Mouse (Mus musculus): ENCODE data around the gene Wfdc16. TPM values are rescaled to one million over a fixed set of nuclear protein-coding genes. Genes with fewer than 3 reads are reported as not detected.
A peak's percentile ranks its signal among the peaks of the same experiment; 100 is the strongest.

The Wfdc16 gene
- total RNA-seq (2021) (not detected), polyA plus RNA-seq (2012; rRNA removed) (not detected in 2 replicates)
- long read RNA-seq, result 0 reads

DNA sequence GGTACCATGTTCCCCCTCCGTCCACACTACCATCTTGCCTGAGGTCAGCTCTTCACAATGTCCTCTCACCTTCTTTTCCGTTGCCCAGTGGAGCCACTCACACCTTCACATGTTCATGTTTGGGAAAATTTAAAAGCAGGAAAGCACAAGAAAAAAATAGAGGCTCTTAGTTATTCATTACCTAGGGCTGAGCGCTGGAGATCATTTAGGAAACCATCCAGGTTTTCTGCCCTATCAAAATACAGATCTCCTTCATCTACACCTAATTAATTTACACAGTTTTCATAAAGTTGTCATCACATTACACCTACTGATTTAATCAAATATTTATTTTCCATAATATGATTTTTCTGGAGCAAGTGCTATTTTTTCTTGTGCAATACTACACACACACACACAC lies at the start of gene Wfdc16:
TSS of gene Wfdc16 (minus strand) at position 101 of the 400 bp plus-strand sequence.
- no peak for DNase-seq

DNA sequence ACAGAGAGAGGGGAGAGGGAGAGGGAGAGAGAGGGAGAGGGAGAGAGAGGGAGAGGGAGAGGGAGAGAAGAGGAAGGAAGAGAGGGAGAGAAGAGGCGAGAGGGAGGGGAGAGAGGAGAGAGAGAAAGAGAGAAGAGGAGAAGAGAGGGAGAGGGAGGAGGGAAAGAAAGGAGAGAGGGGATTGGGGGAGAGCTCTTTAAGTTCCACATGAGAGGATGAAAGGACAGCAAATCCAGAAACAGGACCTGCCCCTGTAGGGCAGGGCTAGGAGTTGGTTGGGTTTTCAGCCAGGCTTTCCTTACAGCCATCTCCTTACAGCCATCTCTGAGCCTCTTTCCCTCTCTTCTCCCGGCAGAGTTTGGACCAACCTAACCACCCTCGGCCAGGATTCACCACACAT lies 46.2 kb upstream of the Wfdc16 start, which contains the start of gene Wfdc13:
TSS of gene Wfdc13 (plus strand) at position 301 of the 400 bp plus-strand sequence.
- DNase-seq, result no peak

DNA sequence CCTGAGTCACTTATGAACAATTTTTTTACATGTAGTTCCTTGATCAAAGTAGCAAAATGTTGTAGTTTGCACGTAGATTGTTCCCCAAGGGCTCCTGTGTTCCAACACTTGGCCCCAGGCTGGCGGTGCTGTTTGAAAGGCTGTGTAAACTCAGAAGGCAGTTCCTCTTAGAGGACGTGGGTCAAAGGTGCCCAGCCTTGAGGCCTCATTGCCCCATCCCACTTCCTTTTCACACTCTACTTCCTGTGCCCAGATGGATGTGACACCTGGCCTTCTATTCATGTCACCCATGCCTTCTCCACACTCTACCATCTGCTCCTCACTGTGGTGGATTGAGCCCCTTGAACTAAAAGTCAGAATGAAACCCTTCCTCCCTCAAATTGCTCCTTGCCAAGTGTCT lies 41.3 kb upstream of the Wfdc16 start:
- no peak for DNase-seq

DNA sequence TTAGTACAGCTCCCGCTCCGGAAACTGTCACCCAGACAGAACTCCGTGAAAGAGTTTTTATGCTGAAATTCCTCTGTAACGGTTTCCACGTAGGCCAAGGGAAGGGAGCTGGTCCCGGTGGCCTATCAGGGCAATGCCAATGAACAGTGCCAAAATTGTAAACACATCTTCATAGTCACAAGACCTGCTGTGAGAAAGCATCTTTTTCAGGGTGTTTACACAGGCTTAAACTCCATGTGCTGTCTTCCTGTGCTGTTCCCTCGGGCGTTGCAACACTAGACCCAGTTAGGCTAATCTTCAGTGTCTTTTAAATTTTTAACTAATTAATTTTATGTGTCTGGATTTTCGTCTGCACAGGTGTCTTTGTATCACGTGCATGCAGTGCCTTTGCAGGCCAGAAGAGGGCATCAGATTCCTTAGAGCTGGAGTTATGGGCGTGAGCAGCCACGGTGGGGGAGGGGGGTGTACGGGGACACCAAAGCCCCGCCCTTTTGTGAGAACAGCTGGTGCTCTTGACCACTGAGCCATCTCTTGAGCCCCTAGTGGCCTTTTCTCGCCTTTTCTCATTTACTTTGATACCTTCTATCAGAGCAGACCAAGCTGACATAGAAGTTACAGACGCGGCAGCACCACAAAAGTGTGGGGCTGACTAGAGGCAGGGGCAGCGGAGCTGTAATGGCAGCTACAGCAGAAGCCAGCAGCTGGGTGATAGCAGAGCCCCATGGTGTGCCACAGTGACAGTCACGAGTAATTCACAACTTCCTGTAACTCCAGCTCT lies 40.4 kb upstream of the Wfdc16 start:
- peak; percentile 63 for DNase-seq

DNA sequence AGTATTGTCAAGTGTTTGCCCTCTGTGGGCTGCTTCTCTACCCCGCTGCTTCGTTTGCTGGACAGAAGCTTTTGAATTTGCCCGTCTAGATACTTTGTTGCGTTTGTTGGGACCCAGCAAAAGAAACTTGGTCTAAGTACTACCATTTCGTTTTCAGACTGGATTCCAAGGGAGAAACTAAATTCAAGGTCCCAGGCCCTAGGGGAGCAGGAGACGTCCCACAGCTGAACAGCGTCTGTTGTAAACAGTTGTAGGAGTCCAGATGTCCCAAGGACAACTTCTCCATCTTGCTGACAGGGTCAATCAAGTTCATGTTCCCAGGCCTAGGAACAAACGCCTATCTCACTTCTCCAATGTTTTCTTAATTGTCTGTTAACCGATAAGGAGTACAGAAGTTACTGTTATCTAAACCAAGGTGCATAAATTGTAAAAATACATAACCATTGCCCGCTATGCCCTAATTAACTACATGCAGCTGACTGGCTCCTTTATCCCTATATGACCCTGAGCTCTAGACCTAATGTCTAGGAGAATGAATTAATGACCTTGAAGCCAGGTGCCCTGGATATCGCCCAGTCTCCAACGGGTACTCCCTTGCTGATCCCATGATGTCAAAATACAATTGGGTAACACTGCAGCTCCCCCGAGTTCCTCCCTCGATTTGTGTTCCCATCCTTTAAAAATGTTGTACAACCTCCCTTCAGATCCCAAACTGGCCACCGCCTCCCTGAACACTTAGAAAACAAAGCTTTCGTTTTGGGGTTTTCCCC lies 38.5 kb upstream of the Wfdc16 start:
- DNase-seq, result no peak

DNA sequence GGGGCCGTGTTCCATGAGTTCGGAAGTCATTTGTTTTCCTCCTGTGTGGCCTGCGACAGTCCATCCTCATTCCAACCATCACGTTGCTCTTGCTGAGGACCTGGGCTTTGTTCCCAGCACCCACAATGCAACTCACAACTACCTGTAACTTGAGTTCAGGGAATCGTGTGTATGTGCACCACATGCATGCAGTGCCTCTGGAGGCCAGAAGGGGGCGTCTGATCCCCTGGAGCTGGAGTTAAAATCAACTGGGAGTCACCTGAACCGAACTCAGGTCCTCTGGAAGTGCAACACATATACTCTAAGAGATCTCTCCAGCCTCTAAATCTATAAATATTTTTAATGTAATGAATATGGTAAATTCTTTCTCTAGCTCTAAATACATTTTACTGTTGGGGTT lies 37.5 kb upstream of the Wfdc16 start:
- DNase-seq, result no peak

DNA sequence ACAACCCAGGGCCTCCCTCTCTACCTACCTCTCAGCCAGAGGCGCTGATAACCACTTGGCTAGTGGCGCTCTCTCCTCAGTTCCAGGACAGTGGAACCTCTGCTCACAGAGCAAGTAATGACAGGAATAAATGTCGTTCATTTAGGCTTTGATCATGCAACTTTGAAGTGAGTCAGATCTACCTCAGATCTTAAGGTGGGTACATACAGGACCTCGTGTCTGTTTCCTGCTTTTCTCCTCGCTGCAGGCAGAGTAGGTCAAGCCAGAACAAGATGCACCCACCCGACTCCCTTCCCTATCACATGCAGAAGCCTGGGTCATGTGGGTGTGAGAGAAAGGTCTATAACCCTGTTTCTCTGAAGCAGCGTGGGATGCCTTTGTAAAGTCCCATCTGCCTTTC lies 35.4 kb upstream of the Wfdc16 start, which contains the start of gene Wfdc11:
TSS of gene Wfdc11 (minus strand) at position 101 of the 400 bp plus-strand sequence.
- DNase-seq, result no peak

DNA sequence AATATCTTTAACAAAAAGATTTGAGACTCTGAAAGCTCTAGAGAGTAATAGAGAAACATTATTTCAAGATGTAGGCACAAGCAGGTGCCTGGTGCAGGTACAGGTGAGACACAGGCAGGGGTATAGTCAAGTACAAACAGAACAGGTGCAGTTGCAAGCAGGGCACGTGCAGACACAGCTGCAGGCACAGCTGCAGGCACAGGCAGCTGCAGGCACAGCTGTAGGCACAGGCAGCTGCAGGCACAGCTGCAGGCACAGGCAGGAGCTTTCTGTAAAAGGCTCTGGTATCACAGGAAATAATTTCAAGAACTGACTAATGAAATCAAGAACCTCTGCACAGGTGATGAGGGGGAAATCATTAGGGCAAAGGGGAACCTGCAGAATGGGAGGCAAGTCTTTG lies 32.3 kb upstream of the Wfdc16 start:
- no peak for DNase-seq

DNA sequence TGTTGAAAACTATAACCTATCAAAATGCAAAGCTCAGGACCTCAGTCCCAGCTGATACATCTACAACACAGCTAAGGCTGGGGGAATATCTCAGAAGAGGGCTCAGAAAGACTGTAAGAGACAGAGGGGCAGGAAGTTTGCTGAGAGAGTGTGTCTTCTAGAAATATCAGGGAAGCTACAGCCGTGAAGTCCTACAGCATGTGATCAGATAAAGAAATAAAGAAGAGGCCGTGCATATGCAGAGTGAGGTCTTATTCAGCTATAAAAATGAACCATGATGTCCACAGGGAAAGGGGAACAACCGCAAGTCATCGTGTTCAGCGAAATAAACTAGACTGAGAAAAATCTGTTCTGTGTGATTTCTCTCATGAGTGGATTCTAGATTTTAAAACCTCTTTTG lies 31.7 kb upstream of the Wfdc16 start:
- DNase-seq, result no peak

DNA sequence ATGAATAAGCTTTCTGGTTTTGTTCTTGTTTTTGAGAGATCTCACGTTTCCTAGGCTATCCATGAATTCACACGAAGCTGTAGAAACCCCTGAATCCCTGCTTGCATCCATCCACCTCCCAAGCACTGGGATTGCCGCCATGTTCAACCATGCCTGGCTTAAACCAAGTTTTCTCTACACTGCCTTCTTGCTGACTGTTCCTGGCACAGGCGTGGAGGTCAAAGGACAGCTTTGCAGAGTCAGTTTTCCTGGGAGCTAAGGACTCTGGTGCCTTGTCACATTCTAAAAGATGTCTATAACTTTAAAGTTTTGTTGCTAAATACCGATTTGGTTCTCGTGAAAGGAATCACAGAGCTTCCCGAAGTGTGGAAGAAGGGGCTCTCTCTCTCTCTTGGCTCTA lies 26.3 kb upstream of the Wfdc16 start:
- no peak for DNase-seq

DNA sequence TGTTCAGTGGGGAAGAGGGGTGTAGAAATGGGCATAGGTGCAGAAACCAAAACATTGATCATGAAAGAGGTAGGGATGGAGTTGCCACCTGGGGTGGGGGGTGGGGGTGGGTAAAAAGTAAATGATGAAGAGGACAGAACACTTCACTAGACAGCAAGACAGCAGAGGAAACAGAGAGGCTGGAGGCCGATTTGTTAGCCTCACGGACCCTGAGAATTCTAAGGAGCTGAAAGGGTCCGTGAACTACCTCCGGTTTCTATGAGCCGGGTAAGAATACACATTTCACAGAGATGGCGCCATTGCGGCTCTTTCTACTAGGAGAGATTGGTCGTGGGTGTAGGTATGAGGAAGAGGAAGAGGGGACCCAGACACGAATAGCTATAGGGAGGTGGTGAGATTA lies 17.9 kb upstream of the Wfdc16 start, which contains the start of gene Wfdc9:
TSS of gene Wfdc9 (minus strand) at position 101 of the 400 bp plus-strand sequence.
- DNase-seq, result no peak

DNA sequence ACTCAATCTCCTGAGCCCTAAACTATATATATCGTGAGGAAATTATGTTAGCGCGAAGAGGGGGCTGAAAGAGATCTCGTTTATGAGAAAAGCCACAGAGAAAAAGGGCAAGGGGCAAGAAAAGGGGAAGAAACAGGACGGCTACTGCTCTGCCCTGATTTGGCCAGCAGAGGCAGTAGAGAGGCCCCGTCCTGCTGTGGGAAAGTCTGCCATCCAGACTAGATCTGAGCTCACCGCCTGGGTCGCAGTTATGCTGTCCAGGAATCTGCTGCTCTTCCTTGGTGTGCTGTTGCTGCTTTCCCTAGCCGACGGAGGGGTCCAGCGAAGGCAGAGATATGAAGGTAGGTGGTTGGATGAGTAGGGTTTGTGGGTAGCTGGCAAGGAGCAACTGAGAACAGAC lies 17.3 kb upstream of the Wfdc16 start, which contains the start of gene Wfdc10:
TSS of gene Wfdc10 (plus strand) at position 189 of the 400 bp plus-strand sequence.
- peak; percentile 38 for DNase-seq

DNA sequence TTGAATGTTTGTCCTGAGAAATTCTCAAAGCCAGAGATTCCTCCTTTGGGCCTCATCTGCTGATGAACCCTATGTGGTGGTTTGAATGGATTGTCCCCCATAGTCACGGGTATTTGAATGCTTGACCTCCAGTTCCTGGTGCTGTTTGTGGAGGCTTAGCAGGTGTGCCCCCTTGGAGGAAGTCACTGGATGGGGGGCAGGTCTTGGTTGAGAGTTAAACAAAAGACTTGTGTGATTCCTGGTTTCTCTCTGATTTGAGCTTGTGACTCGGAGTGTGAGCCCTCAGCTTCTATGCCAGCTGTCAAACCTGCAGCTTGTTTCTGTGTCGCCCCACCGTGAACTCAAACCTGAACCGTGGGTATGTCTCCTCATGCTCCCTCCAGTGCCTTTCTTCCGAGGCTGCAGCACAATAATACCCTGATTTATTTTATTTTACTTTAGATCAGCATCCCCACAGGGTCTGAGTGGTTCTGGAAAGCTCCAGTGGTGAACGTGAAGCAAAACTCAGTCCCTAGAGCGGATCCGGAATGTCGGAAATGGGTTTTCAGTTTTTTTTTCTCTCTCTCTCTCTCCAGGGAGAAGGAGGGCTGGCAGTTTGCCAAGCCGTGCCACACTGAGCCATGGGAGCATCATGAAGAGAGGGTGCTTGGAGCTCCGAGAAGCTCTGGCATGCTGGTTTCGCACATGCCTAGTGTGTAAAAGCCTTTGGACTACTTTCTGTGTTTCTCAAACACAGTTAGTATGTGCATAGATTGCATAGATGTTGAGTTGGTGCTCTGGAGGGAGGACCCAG lies 3.5 kb upstream of the Wfdc16 start:
- DNase-seq, result no peak

DNA sequence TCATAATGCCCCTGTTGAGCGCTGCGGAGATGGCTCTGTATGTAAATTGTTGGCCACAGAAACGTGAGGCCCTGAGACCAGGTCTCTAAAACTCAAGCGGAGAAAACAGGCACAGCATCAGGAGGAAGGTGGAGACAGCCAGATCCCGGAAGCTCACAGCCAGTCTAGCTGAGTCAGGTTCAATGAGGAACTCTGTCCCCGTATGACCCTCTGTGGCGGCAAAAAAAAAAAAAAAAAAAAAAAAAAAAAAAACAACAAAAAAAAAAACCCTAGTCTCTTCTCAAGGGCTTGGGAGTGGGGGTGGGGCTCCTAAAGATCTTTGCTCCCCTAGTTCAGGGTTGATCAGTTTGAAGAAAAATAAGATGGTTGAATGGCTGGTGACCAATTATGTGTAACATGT lies 2.5 kb upstream of the Wfdc16 start:
- no peak for DNase-seq

DNA sequence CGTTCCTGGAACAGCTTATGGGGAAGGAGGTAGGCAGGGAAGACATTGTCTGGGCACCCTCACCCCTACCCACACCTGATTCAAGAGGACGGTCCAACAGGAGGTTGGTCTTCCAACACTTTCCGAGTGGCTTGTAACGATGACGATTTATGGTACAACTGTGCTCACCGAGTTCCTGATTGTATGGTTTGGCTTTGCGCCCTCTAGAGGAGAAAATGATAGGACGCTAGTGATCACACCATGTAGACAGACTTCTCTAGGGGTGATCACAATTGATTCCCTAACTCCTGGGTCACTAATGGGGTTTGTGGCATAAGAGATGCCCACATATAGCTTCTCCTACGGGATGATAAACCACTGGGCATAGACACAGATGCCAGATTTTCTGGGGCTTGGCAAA lies 3.3 kb downstream of the Wfdc16 start:
- DNase-seq, result no peak

DNA sequence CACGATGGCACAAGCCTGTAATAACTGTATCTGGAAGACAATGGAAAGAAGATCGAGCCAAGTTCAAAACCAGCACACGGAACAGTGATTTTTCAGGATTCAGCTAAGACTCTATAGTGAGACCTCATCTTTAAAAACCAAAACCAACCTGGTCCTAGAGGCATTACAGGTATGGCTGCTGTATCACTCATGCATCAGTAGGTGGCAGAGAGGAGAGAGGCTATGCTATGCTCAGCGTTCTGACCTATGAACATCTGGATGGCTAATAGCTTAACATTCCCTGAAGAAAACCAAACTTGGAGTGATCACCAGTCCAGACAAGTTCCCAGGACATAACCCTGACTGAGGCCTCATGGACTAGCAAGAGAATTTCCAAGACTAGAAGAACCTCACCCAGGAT lies 16.8 kb downstream of the Wfdc16 start:
- DNase-seq, result no peak

DNA sequence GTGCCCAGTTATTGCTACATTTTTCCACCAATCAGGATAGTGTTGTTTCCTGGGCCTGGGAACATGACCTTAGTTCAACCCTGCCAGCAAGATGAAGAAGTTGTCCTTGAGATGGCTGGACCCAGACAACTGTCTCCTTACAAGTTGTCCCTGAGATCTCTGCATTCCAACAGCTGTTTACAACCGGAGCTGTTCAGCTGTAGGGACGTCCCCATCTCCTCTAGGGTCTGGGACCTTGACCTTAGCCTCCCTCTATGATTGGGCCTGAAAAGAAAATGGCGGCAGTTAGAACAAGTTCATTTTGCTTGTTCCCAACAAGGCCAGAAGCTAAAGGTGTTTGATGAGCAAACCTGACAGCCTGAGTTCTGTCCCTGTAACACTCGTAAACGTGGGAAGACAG lies 19.5 kb downstream of the Wfdc16 start:
- DNase-seq, result no peak

DNA sequence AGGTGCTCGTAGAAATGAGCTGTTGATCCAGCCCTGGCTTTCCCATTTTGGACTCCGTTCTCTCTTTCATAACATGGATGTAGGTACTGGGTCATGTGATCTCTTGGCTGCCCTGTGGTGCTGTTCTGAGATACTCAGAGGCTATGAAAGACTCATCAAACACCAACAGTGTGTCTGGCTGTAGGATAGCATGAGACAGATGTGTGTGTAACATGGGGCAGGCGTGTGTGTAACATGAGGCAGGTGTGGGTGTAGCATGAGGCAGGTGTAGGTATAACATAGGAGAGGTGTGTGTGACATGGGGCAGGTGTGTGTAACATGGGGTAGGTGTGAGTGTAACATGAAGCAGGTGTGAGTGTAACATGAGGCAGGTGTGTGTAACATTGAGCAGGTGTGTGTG lies 23.2 kb downstream of the Wfdc16 start:
- no peak for DNase-seq

DNA sequence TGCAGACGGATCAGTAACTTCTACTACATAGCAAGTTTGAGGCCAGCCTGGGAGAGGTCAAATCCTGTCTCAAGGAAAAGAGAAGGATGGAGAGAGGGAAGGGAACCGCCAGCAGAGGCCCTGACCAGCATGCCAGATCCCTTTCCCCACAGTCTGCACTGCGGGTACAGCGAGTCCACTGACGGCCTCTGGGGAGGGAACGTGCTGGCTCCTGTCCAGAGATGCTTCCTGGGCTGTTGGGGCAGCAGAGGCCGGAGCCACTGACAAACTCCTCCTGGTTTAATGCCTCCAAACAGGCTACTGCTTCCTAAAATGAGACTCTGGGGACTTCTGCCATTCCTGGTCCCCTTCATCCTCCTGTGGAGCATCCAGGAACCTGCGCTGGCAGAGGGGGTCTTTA lies 25.1 kb downstream of the Wfdc16 start, which contains the start of the genes Wfdc6b and Wfdc8:
TSS of gene Wfdc6b (plus strand) at position 52 of the 400 bp plus-strand sequence.
TSS of gene Wfdc8 (minus strand) at position 156 of the 400 bp plus-strand sequence.
- peak; percentile 38 for DNase-seq

DNA sequence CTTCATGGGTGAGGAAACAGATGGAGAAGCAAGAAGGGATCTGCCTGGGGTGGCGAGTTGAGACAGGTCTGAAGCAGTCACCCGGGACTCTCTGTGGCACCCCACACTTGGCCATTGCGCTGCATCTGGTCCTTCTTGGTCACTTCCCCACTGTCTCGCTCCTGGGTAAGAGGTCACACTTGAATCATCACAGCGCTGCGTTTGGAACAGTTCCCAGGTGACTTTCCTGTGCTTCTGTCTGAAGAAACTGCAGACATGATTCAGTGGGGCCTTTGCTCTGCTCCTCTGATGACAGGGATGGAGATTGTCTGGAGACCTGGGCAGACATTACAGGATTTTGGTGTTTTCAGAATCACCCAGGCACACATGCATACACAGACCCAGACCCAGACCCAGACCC lies 29.8 kb downstream of the Wfdc16 start:
- DNase-seq, result peak; percentile 68

DNA sequence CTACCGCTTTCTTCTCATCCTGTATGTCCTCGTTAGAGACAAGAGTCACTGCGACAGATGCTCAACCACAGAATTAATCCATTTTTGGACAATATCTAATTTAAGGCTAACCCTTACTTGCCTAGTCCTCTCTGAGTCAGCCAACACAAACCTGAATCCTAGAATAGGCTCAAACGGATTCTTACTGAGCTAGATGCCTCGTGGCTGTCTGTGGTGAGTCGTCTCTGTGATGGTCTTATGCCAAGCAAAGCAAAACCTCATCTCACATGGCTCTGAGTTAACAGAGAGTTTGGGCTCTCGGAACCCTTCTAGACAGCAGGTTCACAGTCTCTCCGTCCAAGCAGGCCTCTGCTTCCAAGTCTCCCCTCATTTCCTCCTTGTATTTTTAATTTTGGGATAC lies 34.2 kb downstream of the Wfdc16 start:
- DNase-seq, result no peak

DNA sequence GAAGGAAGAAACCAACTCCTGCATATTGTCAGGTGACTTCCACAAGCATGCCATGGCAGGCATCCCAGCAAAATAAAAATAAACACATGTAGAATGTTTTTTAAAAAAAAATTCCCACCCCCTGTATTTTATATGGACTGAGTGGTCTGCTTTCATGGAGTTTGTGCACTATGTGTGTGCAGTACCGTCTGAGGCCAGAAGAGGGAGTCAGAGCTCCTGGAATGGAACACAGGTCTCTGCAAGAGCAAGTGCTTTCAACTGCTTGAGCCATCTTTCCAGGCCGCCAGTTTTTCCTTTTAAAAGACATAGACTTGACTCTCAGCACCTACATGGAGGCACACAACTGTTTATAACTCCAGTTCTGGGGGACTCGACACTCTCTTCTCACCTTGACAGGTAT lies 35.1 kb downstream of the Wfdc16 start:
- no peak for DNase-seq

Measured in adrenal gland, adult 2 months (tissue).